Mouse (Mus musculus) CH12.LX (cell line): Measurements from ENCODE around the gene Armh2. TPM values are rescaled to one million over a fixed set of nuclear protein-coding genes. Genes with fewer than 3 reads are reported as not detected.

Experiments
- DNase-seq: peaks from one replicate; pipeline ENCODE4 v3.0.0-alpha.2; 2013; ENCODE audit errors: extremely low read depth
- H3K27ac ChIP-seq: 2 replicates; pipeline ENCODE4 v1.5.1; 2012; ENCODE audit warnings: low read depth, mild to moderate bottlenecking, control low read depth, moderate library complexity; ENCODE audit not compliant: insufficient read depth
- H3K27me3 ChIP-seq: replicated peaks from 2 replicates; pipeline ENCODE3; 2012; ENCODE audit warnings: inconsistent platforms
- H3K36me3 ChIP-seq, 2 experiments: replicated peaks in 1 of 2; 2 replicates each; pipeline versions ENCODE3 to v1.6.1; 2012; ENCODE audit warnings: inconsistent platforms in 1 of 2, low read length in 1 of 2, mild to moderate bottlenecking in 1 of 2, mixed read lengths in 1 of 2, moderate library complexity in 1 of 2; ENCODE audit not compliant: control insufficient read depth in 1 of 2, insufficient read depth in 1 of 2
- H3K4me1 ChIP-seq, 2 experiments: 2 replicates each; pipeline ENCODE4 v1.6.1; 2012; ENCODE audit warnings: inconsistent platforms in 1 of 2, moderate library complexity in 1 of 2; ENCODE audit not compliant: insufficient read depth in 2 of 2, control insufficient read depth in 1 of 2
- H3K4me2 ChIP-seq: 2 replicates; pipeline ENCODE4 v1.6.1; 2012; ENCODE audit warnings: low read depth, mild to moderate bottlenecking, control low read depth; ENCODE audit not compliant: poor library complexity, insufficient read depth, severe bottlenecking
- H3K4me3 ChIP-seq, 3 experiments: fragments of 150-350 bp in 1 of 3; sonication (generic) in 1 of 3; replicated peaks in 1 of 3; 2 replicates each; pipeline versions ENCODE3 to v1.5.1; 2011 to 2012; ENCODE audit warnings: low read depth in 2 of 3, low read length in 2 of 3, mild to moderate bottlenecking in 2 of 3, moderate library complexity in 2 of 3, control low read depth in 1 of 3, improper control_type of control experiment in 1 of 3, inconsistent platforms in 1 of 3, mixed read lengths in 1 of 3; ENCODE audit not compliant: poor library complexity in 1 of 3
- H3K79me2 ChIP-seq: replicated peaks from 2 replicates; pipeline ENCODE4 v1.6.1; 2012; ENCODE audit warnings: mild to moderate bottlenecking, moderate library complexity; ENCODE audit not compliant: control insufficient read depth, poor library complexity, insufficient read depth, severe bottlenecking; ENCODE audit errors: extremely low read depth
- H3K9ac ChIP-seq: 2 replicates; pipeline ENCODE4 v1.6.1; 2012; ENCODE audit warnings: low read depth, mild to moderate bottlenecking, control low read depth, moderate library complexity; ENCODE audit not compliant: insufficient read depth
- H3K9me3 ChIP-seq: replicated peaks from 2 replicates; pipeline ENCODE3; 2012; ENCODE audit warnings: low read length, inconsistent platforms, mixed read lengths
- BHLHE40 ChIP-seq: IDR thresholded peaks from 2 replicates; pipeline ENCODE4 v1.6.1; 2011; ENCODE audit warnings: mild to moderate bottlenecking, low read depth, low read length, improper control_type of control experiment
- CHD1 ChIP-seq: IDR thresholded peaks from 2 replicates; pipeline ENCODE4 v1.6.1; 2012; ENCODE audit warnings: low read depth, low read length, improper control_type of control experiment, inconsistent platforms
- CHD2 ChIP-seq: IDR thresholded peaks from 2 replicates; pipeline ENCODE4 v1.6.1; 2011; ENCODE audit warnings: low read length, improper control_type of control experiment
- CTCF ChIP-seq, 2 experiments: IDR thresholded peaks in 1 of 2; conservative IDR thresholded peaks in 1 of 2; 2 replicates each; pipeline ENCODE4 v1.5.1; 2011 to 2012; ENCODE audit warnings: low read depth in 2 of 2, low read length in 2 of 2, improper control_type of control experiment in 1 of 2, inconsistent platforms in 1 of 2, mild to moderate bottlenecking in 1 of 2, moderate library complexity in 1 of 2
- E2F4 ChIP-seq: IDR thresholded peaks from 2 replicates; pipeline ENCODE4 v1.6.1; 2011; ENCODE audit warnings: low read depth, low read length, improper control_type of control experiment; ENCODE audit not compliant: insufficient replicate concordance
- ELF1 ChIP-seq: IDR thresholded peaks from 2 replicates; pipeline ENCODE4 v1.6.1; 2014; ENCODE audit warnings: low read depth, mild to moderate bottlenecking, inconsistent platforms, low read length, improper control_type of control experiment
- EP300 ChIP-seq: IDR thresholded peaks from 2 replicates; pipeline ENCODE4 v1.6.1; 2011; ENCODE audit warnings: low read length, improper control_type of control experiment
- ETS1 ChIP-seq: conservative IDR thresholded peaks from 2 replicates; pipeline ENCODE4 v1.6.1; 2012; ENCODE audit warnings: low read depth, mild to moderate bottlenecking, inconsistent platforms, low read length, improper control_type of control experiment, moderate library complexity
- GABPA ChIP-seq: IDR thresholded peaks from 2 replicates; pipeline ENCODE4 v1.6.1; 2012; ENCODE audit warnings: low read depth, low read length, improper control_type of control experiment, inconsistent platforms; ENCODE audit not compliant: insufficient replicate concordance
- HCFC1 ChIP-seq: IDR thresholded peaks from 2 replicates; pipeline ENCODE4 v1.6.1; 2012; ENCODE audit warnings: low read depth, mild to moderate bottlenecking, inconsistent platforms, low read length, improper control_type of control experiment
- JUN ChIP-seq: IDR thresholded peaks from 2 replicates; pipeline ENCODE4 v1.6.1; 2011; ENCODE audit warnings: low read depth, mild to moderate bottlenecking, low read length, improper control_type of control experiment, moderate library complexity; ENCODE audit not compliant: insufficient read depth
- KAT2A ChIP-seq: IDR thresholded peaks from 2 replicates; pipeline ENCODE4 v1.6.1; 2012; ENCODE audit warnings: low read length, improper control_type of control experiment, inconsistent platforms; ENCODE audit not compliant: insufficient replicate concordance
- MAFK ChIP-seq: IDR thresholded peaks from 2 replicates; pipeline ENCODE4 v1.6.1; 2011; ENCODE audit warnings: low read length, improper control_type of control experiment; ENCODE audit not compliant: insufficient replicate concordance
- MAX ChIP-seq: IDR thresholded peaks from 2 replicates; pipeline ENCODE4 v1.6.1; 2011; ENCODE audit warnings: low read length, improper control_type of control experiment
- MAZ ChIP-seq: IDR thresholded peaks from 2 replicates; pipeline ENCODE4 v1.6.1; 2012; ENCODE audit warnings: low read depth, mild to moderate bottlenecking, inconsistent platforms, low read length, improper control_type of control experiment, moderate library complexity
- MEF2A ChIP-seq: IDR thresholded peaks from 2 replicates; pipeline ENCODE4 v1.6.1; 2014; ENCODE audit warnings: low read depth, mild to moderate bottlenecking, inconsistent platforms, low read length, improper control_type of control experiment, borderline replicate concordance
- MXI1 ChIP-seq: IDR thresholded peaks from 2 replicates; pipeline ENCODE4 v1.6.1; 2011; ENCODE audit warnings: mild to moderate bottlenecking, low read depth, low read length, improper control_type of control experiment
- NRF1 ChIP-seq: IDR thresholded peaks from 2 replicates; pipeline ENCODE4 v1.6.1; 2014; ENCODE audit warnings: low read depth, mild to moderate bottlenecking, inconsistent platforms, low read length, improper control_type of control experiment, moderate library complexity
- PAX5 ChIP-seq: IDR thresholded peaks from 2 replicates; pipeline ENCODE4 v1.6.1; 2012; ENCODE audit warnings: low read length, inconsistent platforms, mixed read lengths
- POLR2A ChIP-seq: IDR thresholded peaks from 2 replicates; pipeline ENCODE4 v1.6.1; 2011; ENCODE audit warnings: low read depth, mild to moderate bottlenecking, improper control_type of control experiment, low read length
- POLR2AphosphoS2 ChIP-seq: IDR thresholded peaks from 2 replicates; pipeline ENCODE4 v1.6.1; 2011; ENCODE audit warnings: low read depth, low read length, improper control_type of control experiment
- RAD21 ChIP-seq: IDR thresholded peaks from 2 replicates; pipeline ENCODE4 v1.6.1; 2011; ENCODE audit warnings: low read depth, mild to moderate bottlenecking, low read length, improper control_type of control experiment, moderate library complexity
- RCOR1 ChIP-seq: conservative IDR thresholded peaks from 2 replicates; pipeline ENCODE4 v1.6.1; 2012; ENCODE audit warnings: low read depth, mild to moderate bottlenecking, inconsistent platforms, low read length, improper control_type of control experiment
- SIN3A ChIP-seq: IDR thresholded peaks from 2 replicates; pipeline ENCODE4 v1.6.1; 2012; ENCODE audit warnings: low read length, improper control_type of control experiment, inconsistent platforms
- SMC3 ChIP-seq: IDR thresholded peaks from 2 replicates; pipeline ENCODE4 v1.6.1; 2011; ENCODE audit warnings: low read depth, low read length, improper control_type of control experiment
- TBP ChIP-seq: conservative IDR thresholded peaks from 2 replicates; pipeline ENCODE4 v1.6.1; 2011; ENCODE audit warnings: low read depth, low read length, improper control_type of control experiment
- UBTF ChIP-seq: IDR thresholded peaks from 2 replicates; pipeline ENCODE4 v1.6.1; 2012; ENCODE audit warnings: low read depth, mild to moderate bottlenecking, inconsistent platforms, low read length, improper control_type of control experiment, moderate library complexity
- USF1 ChIP-seq: IDR thresholded peaks from 2 replicates; pipeline ENCODE4 v1.6.1; 2014; ENCODE audit warnings: low read depth, mild to moderate bottlenecking, inconsistent platforms, low read length, improper control_type of control experiment
- USF2 ChIP-seq: conservative IDR thresholded peaks from 2 replicates; pipeline ENCODE4 v1.6.1; 2011; ENCODE audit warnings: low read depth, low read length, improper control_type of control experiment
- ZMIZ1 ChIP-seq: IDR thresholded peaks from 2 replicates; pipeline ENCODE4 v1.6.1; 2012; ENCODE audit warnings: low read depth, mild to moderate bottlenecking, inconsistent platforms, low read length, improper control_type of control experiment
- ZNF384 ChIP-seq: IDR thresholded peaks from 2 replicates; pipeline ENCODE4 v1.6.1; 2012; ENCODE audit warnings: low read depth, low read length, improper control_type of control experiment, inconsistent platforms
- dilution Hi-C: fragments of 300-500 bp; cut with MboI; formaldehyde crosslinking; loops from 2 replicates; pipeline ENCODE4 v1.14.3; 2020; ENCODE audit warnings: low sequenced_read_pairs; ENCODE audit not compliant: extremely low pct_unique_long_range_greater_than_20kb, extremely low pct_ligation_motif_present
- in situ Hi-C: fragments of 300-500 bp; cut with MboI; formaldehyde crosslinking; loops from 3 replicates; pipeline ENCODE4 v1.14.3; 2019; ENCODE audit warnings: low sequenced_read_pairs, low pct_ligation_motif_present, low pct_unique_long_range_greater_than_20kb, mixed read lengths
- polyA plus RNA-seq: library from polyadenylated mRNA; unstranded; fragments of >175 nt; gene quantifications from 2 replicates; pipeline ENCODE4 v1.2.1, GENCODE M21; 2012; ENCODE audit warnings: low read depth; ENCODE audit not compliant: insufficient read length
- total RNA-seq, 2 experiments: library from RNA; depleted of rRNA; stranded (reverse); fragments of 300-350 nt in 1 of 2; fragments of >200 nt in 1 of 2; gene quantifications; 2 replicates each; pipeline ENCODE4 v1.2.3; 2012 to 2014

Armh2 gene
- total and polyA plus RNA-seq, 3 experiments = not detected

DNA sequence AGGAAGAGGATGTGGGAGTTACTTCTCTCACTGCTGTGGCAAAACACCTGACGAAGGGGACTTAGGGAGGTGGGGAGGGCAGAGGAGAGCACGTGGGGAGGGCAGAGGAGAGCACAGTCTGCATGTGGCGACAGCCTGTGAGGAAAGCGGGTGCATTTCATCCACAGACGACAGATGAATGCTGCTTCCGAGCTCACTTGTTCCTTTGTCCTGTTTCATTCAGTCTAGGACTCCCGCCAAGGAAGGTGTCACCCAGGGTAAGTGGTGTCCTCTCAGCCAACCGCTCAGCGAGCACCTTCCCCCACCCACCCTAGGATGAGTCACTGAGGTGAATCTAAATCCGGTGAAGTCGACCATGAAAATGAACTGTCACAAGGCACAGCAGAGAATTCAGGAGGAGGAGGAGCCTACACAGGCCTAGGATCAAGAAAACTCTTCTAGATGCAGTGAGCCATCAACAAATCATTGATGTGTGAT, 45.0 kb downstream of the Armh2 start (continued):
- TF ChIP-seq MAX (peak; percentile 92), RAD21 (no peak), CHD2 (0 out of 2 replicates have a peak, but pooled peaks have one; percentile 62), MAFK (no peak), CTCF (conservative IDR thresholded peaks at IDR 0.05 in 1 of 2, IDR thresholded peaks at IDR 0.05 in 1 of 2; ENCODE audit: low read depth in 2 of 2, low read length in 2 of 2) (no peak), MEF2A (peak; percentile 50; the same call in 1 of the 2 replicates), E2F4 (0 out of 2 replicates have a peak, but pooled peaks have one; percentile 78), ETS1 (peak; percentile 43; the same call in 1 of the 2 replicates), CHD1 (no peak), JUN (peak; percentile 67), SMC3 (no peak), POLR2AphosphoS2 (no peak), BHLHE40 (peak; percentile 81), RCOR1 (no peak), TBP (peak; percentile 21; the same call in 1 of the 2 replicates), KAT2A (no peak), HCFC1 (no peak), ZNF384 (no peak)

GRCm38 (mm10) chr13:24787477-24787876, 46.4 kb downstream of the Armh2 start:
- no peak for TF ChIP-seq SIN3A
- no peak for TF ChIP-seq ETS1
- no peak for TF ChIP-seq HCFC1
- TF ChIP-seq MXI1 = no peak
- no peak for TF ChIP-seq GABPA
- no peak for TF ChIP-seq USF2
- no peak for TF ChIP-seq POLR2AphosphoS2
- TF ChIP-seq PAX5 = no peak
- TF ChIP-seq POLR2A = no peak
- TF ChIP-seq CTCF (conservative IDR thresholded peaks at IDR 0.05 in 1 of 2, IDR thresholded peaks at IDR 0.05 in 1 of 2; ENCODE audit: low read depth in 2 of 2, low read length in 2 of 2) = no peak
- TF ChIP-seq NRF1 = no peak
- no peak for TF ChIP-seq EP300
- TF ChIP-seq UBTF = no peak
- TF ChIP-seq TBP = no peak
- no peak for TF ChIP-seq ELF1
- TF ChIP-seq ZMIZ1 = no peak
- no peak for TF ChIP-seq MAX
- no peak for TF ChIP-seq USF1
- no peak for TF ChIP-seq MAZ
- Histone ChIP-seq H3K79me2 (no peaks in the 10 kb centered on the region), H3K9ac (no peak overlapping the region), H3K4me2 (no peak overlapping the region), H3K27me3 (no peaks in the 10 kb centered on the region), H3K4me1 (peaks cover 17 to 47% of the 10 kb centered on the region in 2 experiments), H3K4me3 (no peak overlapping the region), H3K36me3 (no peaks in the 10 kb centered on the region), H3K9me3 (peaks cover 2% of the 10 kb centered on the region), H3K27ac (no peak overlapping the region)
- in situ Hi-C loops (no loop called here), dilution Hi-C loops (no loop called here)
- DNase-seq = no peak
